Mouse (Mus musculus) brain, adult 10 weeks (tissue): ENCODE measurements around the gene Mtpn. TPM values are rescaled to one million over a fixed set of nuclear protein-coding genes. Genes with fewer than 3 reads are reported as not detected.

Experiments
- polyA plus RNA-seq: library from polyadenylated mRNA; stranded (reverse); fragments of 350-450 nt; fragmentation: Illumina TruSeq; extraction: RNeasy Lipid Tissue Mini Kit (QIAGEN cat#74804); gene quantifications from one replicate; pipeline ENCODE4 v1.2.3, GENCODE M21; 2015; ENCODE audit warnings: low read depth, low replicate concordance

Mtpn gene
- polyA plus RNA-seq, result 277 TPM

DNA sequence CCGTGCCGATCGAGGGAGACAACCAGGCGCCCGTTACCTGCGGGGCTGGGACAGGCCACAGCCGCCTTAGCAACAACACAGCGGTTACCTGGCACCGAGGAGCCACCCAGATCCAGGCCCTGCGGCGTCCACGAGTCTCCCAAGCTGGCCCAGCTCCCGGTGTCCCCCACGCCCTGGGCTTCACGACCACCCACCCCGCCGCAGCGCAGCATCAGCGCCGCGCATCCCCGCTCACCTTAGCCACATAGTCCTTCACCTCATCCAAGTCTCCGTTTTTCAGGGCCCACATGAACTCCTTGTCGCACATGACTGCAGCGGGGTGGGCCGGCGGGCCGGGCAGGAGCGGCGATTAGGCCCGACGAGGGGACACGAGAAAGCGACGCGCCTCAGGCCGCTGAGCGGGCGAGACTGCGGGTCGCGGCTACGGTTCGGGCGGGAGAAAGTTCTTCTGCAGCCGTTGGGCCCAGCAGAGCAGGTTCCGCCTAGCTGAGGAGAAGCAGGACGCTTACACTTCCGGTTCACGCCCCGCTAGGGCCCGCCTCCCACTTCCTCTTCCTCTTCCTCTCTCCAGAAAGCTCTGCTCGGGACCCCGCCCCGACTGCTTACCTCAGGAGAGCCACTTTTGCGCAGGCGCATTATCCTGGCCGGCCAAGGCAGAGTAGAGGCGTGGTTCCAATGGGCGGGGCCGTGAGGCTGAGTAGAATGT lies at the start of gene Mtpn:
TSS of gene Mtpn (minus strand) at position 585 of the 706 bp plus-strand sequence.

Other genes with a start within 250 kb of the Mtpn start
- 6.7 TPM for gene Slc13a4, start 231.8 kb downstream of the Mtpn start, polyA plus RNA-seq
- 3.3 TPM for gene Fam180a, start 213.7 kb downstream of the Mtpn start, polyA plus RNA-seq